Mouse (Mus musculus): ENCODE results near the gene Slc48a1. TPM values are rescaled to one million over a fixed set of nuclear protein-coding genes. Genes with fewer than 3 reads are reported as not detected.

The Slc48a1 gene
- polyA plus RNA-seq, 1 experiment from 2014 or later: 81.9 TPM

- H3K9me3 ChIP-seq (ENCODE audit: low read length): no peaks in the 10 kb centered on the region
- peaks cover 5% of the 10 kb centered on the region; the same call in 1 of the 2 replicates for H3K27me3 ChIP-seq (ENCODE audit: insufficient read depth, low read length)
- H3K4me1 ChIP-seq (ENCODE audit: insufficient read depth, low read length): peaks cover 51% of the 10 kb centered on the region
- no peak overlapping the region for H3K27ac ChIP-seq (ENCODE audit: low read length)
- no peak for ATAC-seq (ENCODE audit: low FRiP score, low TSS enrichment)
- peaks cover 3% of the 10 kb centered on the region; the same call in 1 of the 2 replicates for H3K36me3 ChIP-seq (ENCODE audit: insufficient read depth, low read length)
- no peak overlapping the region for H3K9ac ChIP-seq (replicated peaks; ENCODE audit: low read length)
- WGBS: 61% methylated on average over 9 of the region's 9 CpGs
- 0 out of 2 replicates have a peak overlapping the region, but pooled peaks have one; percentile 10 for H3K4me2 ChIP-seq (replicated peaks; ENCODE audit: low read depth, low read length)
- H3K4me3 ChIP-seq (ENCODE audit: low read length): no peak overlapping the region
Observed at GRCm38 (mm10) chr15:97763256-97764049, 14.9 kb upstream of the Slc48a1 start.

GRCm38 (mm10) chr15:97764532-97764931 is 13.8 kb upstream of the Slc48a1 start:
- Histone ChIP-seq H3K9me3 (ENCODE audit: low read length) (no peaks in the 10 kb centered on the region), H3K9ac (replicated peaks; ENCODE audit: low read length) (no peak overlapping the region), H3K27me3 (ENCODE audit: insufficient read depth, low read length) (peaks cover 5% of the 10 kb centered on the region; the same call in 1 of the 2 replicates), H3K4me2 (replicated peaks; ENCODE audit: low read depth, low read length) (no peak overlapping the region), H3K4me3 (ENCODE audit: low read length) (no peak overlapping the region), H3K4me1 (ENCODE audit: insufficient read depth, low read length) (peaks cover 57% of the 10 kb centered on the region), H3K36me3 (ENCODE audit: insufficient read depth, low read length) (0 out of 2 replicates have a peak, but pooled peaks cover 3% of the 10 kb centered on the region), H3K27ac (ENCODE audit: low read length) (0 out of 2 replicates have a peak overlapping the region, but pooled peaks have one; percentile 35)
- ATAC-seq (ENCODE audit: low FRiP score, low TSS enrichment): no peak
- WGBS: 83% methylated on average over 2 of the region's 2 CpGs

DNA sequence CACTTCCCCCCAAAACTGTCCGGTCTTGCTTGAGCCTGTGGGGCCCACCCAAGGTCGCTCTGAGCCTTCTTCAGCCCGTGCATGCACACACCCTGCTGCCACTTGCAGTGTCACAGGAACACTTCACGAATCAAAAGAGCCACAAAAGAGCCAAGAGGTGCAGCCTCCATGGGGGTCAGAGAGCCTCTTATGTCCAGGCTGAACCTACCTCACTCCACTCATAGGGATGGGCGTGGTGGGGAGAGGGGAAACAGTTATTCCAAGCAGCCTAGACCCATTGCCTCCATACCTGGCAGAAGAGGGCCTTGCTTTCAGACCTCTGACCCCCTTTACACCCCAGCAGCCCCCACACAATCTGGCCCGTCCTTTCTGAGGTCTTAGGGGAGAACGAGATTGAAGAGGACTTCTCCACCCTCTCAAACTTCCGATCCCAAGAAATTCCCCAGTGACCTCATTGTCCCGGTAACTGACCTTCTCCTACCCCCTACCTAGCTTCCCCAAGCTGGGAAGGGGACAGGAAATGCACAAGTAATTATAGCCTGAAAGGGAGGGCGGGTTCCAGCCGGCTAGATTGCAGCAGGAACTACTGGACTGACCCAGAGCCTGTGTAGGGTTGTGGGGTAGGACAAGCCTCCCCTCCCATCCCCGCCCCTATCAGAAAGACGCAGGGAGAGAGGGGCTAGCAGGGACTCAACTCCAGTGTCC is 13.1 kb upstream of the Slc48a1 start:
- peaks cover 61% of the 10 kb centered on the region for H3K4me1 ChIP-seq (ENCODE audit: insufficient read depth, low read length)
- 0 out of 2 replicates have a peak, but pooled peaks cover 2% of the 10 kb centered on the region for H3K36me3 ChIP-seq (ENCODE audit: insufficient read depth, low read length)
- peak overlapping the region; percentile 64 for H3K4me3 ChIP-seq (ENCODE audit: low read length)
- ATAC-seq (ENCODE audit: low FRiP score, low TSS enrichment): no peak
- H3K4me2 ChIP-seq (replicated peaks; ENCODE audit: low read depth, low read length): peak overlapping the region; percentile 95
- WGBS: 28% methylated on average over 13 of the region's 13 CpGs
- no peaks in the 10 kb centered on the region for H3K9me3 ChIP-seq (ENCODE audit: low read length)
- peak overlapping the region; percentile 83 for H3K9ac ChIP-seq (replicated peaks; ENCODE audit: low read length)
- peak overlapping the region; percentile 24; the same call in 1 of the 2 replicates for H3K27ac ChIP-seq (ENCODE audit: low read length)
- peaks cover 5% of the 10 kb centered on the region; the same call in 1 of the 2 replicates for H3K27me3 ChIP-seq (ENCODE audit: insufficient read depth, low read length)

GRCm38 (mm10) chr15:97766194-97766593 is 12.1 kb upstream of the Slc48a1 start:
- Histone ChIP-seq H3K9ac (replicated peaks; ENCODE audit: low read length) (peak overlapping the region; percentile 83), H3K4me1 (ENCODE audit: insufficient read depth, low read length) (peaks cover 68% of the 10 kb centered on the region), H3K36me3 (ENCODE audit: insufficient read depth, low read length) (no peaks in the 10 kb centered on the region), H3K27ac (ENCODE audit: low read length) (peak overlapping the region; percentile 92), H3K4me2 (replicated peaks; ENCODE audit: low read depth, low read length) (peak overlapping the region; percentile 95), H3K9me3 (ENCODE audit: low read length) (no peaks in the 10 kb centered on the region), H3K4me3 (ENCODE audit: low read length) (peak overlapping the region; percentile 64), H3K27me3 (ENCODE audit: insufficient read depth, low read length) (peaks cover 5% of the 10 kb centered on the region; the same call in 1 of the 2 replicates)
- WGBS: 19% methylated on average over 8 of the region's 8 CpGs
- ATAC-seq (ENCODE audit: low FRiP score, low TSS enrichment): no peak

DNA sequence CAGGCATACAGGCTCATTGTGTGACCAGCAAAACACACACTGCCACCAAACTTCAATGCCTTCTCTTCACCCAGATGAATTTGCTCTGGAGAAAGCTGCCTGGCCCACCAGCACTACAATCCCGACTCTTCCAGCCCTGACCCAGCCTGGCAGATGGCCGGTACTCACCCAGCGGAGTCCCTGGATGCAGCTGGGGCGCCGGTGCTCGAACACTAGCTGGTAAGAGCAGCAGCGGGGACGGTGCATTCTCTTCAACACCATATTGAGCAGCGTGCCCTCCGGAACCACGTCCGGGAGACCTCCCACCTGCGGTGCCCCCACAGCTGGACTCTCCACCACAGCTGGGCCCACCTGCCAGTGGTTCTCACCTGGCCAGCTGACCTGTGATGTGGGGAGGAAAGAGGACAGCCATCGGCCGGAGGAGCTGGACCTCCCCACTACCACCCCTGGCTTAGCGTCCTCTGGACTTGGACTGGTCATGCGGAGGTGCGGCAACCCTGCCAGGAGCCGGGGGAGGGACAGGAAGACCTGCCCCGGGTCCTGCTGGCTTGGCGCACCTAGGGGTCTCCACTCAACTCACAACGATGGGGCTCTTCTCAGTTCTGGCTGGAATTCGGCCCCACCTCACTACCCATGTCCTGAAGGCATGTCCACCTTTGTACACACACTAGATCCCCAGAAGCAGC is 11.6 kb upstream of the Slc48a1 start:
- no peaks in the 10 kb centered on the region for H3K36me3 ChIP-seq (ENCODE audit: insufficient read depth, low read length)
- H3K9ac ChIP-seq (replicated peaks; ENCODE audit: low read length): peak overlapping the region; percentile 83
- H3K27me3 ChIP-seq (ENCODE audit: insufficient read depth, low read length): peaks cover 5% of the 10 kb centered on the region; the same call in 1 of the 2 replicates
- H3K4me2 ChIP-seq (replicated peaks; ENCODE audit: low read depth, low read length): peak overlapping the region; percentile 95
- peak; percentile 12 for ATAC-seq (ENCODE audit: low FRiP score, low TSS enrichment)
- no peaks in the 10 kb centered on the region for H3K9me3 ChIP-seq (ENCODE audit: low read length)
- WGBS: 6% methylated on average over 23 of the region's 23 CpGs
- H3K4me3 ChIP-seq (ENCODE audit: low read length): peak overlapping the region; percentile 64
- peaks cover 70% of the 10 kb centered on the region for H3K4me1 ChIP-seq (ENCODE audit: insufficient read depth, low read length)
- peak overlapping the region; percentile 92 for H3K27ac ChIP-seq (ENCODE audit: low read length)

DNA sequence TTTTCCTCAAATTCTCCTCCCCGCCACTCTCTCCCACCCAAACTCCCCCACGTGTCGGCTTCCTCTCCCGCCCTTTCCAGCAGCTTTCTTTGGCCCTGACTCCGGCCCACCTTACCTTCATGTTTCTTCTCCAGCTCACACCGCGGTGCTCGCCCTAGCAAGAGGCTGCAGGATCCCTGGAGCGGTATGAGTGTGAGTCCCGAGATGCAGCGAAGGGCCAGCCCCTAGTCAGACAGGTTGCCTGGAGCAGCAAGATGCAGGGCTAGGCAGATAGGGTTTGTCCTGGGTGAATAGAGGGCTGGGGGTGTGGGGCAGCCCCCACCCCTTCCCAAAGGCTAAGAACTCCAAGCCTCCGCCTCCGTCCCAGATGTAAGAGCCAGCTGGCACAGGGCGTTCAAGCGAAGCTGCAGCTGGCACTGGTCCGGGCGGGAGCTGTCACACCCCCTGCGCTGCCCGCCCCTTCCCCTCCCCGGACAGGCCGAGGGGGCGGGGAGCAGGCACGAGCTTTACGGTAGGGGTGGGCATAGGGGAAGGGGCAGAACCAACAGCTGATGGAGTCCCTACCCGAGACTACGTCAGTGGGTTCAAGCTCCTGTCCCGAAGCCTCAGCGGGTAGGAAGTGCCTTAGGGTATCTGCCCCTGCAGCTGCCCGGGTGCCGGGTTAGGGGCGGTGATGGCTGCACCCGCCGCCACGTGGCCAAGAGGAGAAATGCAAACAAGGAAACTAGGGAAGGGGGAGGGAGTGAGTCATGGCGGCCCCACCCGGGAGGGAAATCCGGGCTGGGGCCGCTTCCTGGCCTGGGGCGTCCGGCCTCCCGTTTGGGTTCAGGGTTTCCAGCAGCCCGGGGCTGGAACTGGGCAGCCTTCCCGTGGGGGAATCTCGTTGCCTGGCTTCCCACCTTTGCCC is 10.8 kb upstream of the Slc48a1 start, which contains the start of gene Rapgef3:
Gene Rapgef3 (minus strand): TSS at position 693 of the 907 bp plus-strand sequence.
- Histone ChIP-seq H3K4me1 (ENCODE audit: insufficient read depth, low read length) (peaks cover 76% of the 10 kb centered on the region), H3K9ac (replicated peaks; ENCODE audit: low read length) (peak within 1 kb of the TSS; percentile 83), H3K27ac (ENCODE audit: low read length) (peak within 1 kb of the TSS; percentile 92), H3K27me3 (ENCODE audit: insufficient read depth, low read length) (peaks cover 5% of the 10 kb centered on the region; the same call in 1 of the 2 replicates), H3K36me3 (ENCODE audit: insufficient read depth, low read length) (no peaks in the 10 kb centered on the region), H3K4me2 (replicated peaks; ENCODE audit: low read depth, low read length) (peak within 1 kb of the TSS; percentile 95), H3K9me3 (ENCODE audit: low read length) (no peaks in the 10 kb centered on the region), H3K4me3 (ENCODE audit: low read length) (peak within 1 kb of the TSS; percentile 64)
- ATAC-seq (ENCODE audit: low FRiP score, low TSS enrichment): peak; percentile 90
- WGBS: under 1% methylated on average over 44 of the region's 44 CpGs

DNA sequence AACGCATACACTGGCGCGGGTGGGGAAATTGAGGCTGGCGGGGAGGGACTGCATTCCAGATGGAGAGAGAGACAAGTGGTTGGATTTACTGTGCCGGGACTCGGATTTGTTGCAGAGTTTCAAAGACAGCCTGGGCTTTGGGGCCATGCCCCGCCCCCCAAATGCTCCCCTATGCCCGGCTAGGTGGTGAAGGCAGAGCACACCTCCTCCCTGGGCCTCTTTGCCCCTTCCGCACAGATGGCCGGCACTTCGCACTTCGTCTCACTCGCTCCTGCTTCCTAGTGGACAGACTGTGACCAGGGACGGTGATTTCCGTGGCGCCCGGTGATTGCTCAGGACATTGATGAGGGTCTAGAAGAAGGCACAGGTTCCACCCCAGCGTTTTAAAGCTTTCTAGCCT is 10.1 kb upstream of the Slc48a1 start:
- peak overlapping the region; percentile 92 for H3K27ac ChIP-seq (ENCODE audit: low read length)
- H3K4me2 ChIP-seq (replicated peaks; ENCODE audit: low read depth, low read length): peak overlapping the region; percentile 95
- peak; percentile 14; the same call in 1 of the 2 replicates for ATAC-seq (ENCODE audit: low FRiP score, low TSS enrichment)
- H3K36me3 ChIP-seq (ENCODE audit: insufficient read depth, low read length): no peaks in the 10 kb centered on the region
- H3K9ac ChIP-seq (replicated peaks; ENCODE audit: low read length): peak overlapping the region; percentile 83
- peak overlapping the region; percentile 64 for H3K4me3 ChIP-seq (ENCODE audit: low read length)
- peaks cover 76% of the 10 kb centered on the region for H3K4me1 ChIP-seq (ENCODE audit: insufficient read depth, low read length)
- H3K27me3 ChIP-seq (ENCODE audit: insufficient read depth, low read length): peaks cover 5% of the 10 kb centered on the region; the same call in 1 of the 2 replicates
- H3K9me3 ChIP-seq (ENCODE audit: low read length): no peaks in the 10 kb centered on the region
- whole genome bisulfite sequencing: 1% methylated on average over 18 of the region's 18 CpGs

DNA sequence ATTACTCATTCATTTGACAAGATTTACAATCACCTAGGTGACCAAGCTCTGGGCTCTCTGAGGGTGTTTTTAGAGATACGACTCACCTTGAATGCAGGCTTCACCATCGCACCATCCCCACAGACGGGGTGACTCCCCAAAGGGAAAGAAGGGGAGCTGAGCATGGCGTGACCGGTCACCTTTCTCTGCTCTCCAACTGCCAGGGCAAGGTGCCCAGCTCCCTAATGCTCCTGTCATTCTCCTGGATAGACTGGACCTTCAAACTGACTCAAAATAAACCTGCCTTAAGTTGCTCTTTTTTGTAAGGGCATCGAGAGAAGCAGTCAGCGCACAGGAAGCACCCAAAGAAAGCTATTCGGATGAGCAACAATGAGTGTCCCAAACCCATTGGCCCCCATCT is 8.0 kb upstream of the Slc48a1 start:
- ATAC-seq (ENCODE audit: low FRiP score, low TSS enrichment): no peak
- Histone ChIP-seq H3K4me1 (ENCODE audit: insufficient read depth, low read length) (peaks cover 83% of the 10 kb centered on the region), H3K27me3 (ENCODE audit: insufficient read depth, low read length) (peaks cover 5% of the 10 kb centered on the region; the same call in 1 of the 2 replicates), H3K36me3 (ENCODE audit: insufficient read depth, low read length) (no peaks in the 10 kb centered on the region), H3K9me3 (ENCODE audit: low read length) (no peaks in the 10 kb centered on the region), H3K27ac (ENCODE audit: low read length) (no peak overlapping the region), H3K4me3 (ENCODE audit: low read length) (no peak overlapping the region), H3K9ac (replicated peaks; ENCODE audit: low read length) (no peak overlapping the region), H3K4me2 (replicated peaks; ENCODE audit: low read depth, low read length) (no peak overlapping the region)
- 80% methylated on average over 8 of the region's 8 CpGs for WGBS

All from kidney, embryonic 16.5 days (tissue).